Mouse (Mus musculus) left cerebral cortex, postnatal 36 days (tissue): ENCODE results near the gene Gm5460. TPM values are rescaled to one million over a fixed set of nuclear protein-coding genes. Genes with fewer than 3 reads are reported as not detected.

Experiments
- DNase-seq, 2 experiments: peaks; one replicate each; pipeline ENCODE4 v3.0.0; 2021 to 2022; ENCODE audit warnings: low spot score in 2 of 2, mixed read lengths in 1 of 2
- intact Hi-C: fragments of 180-260 bp; cut with DNase I; formaldehyde crosslinking; loops from one replicate; pipeline ENCODE4 v1.15.1; 2025
- total RNA-seq, 2 experiments: library from RNA; stranded (reverse); gene quantifications; 2 replicates each; pipeline ENCODE4 v1.2.3; 2021

Gm5460 gene
- not detected for total RNA-seq

GRCm38 (mm10) chr14:34016381-34016780 is at the start of gene Gm5460:
Gene Gm5460 (plus strand): TSS chr14:34016758.
- intact Hi-C loops = no loop called here

DNA sequence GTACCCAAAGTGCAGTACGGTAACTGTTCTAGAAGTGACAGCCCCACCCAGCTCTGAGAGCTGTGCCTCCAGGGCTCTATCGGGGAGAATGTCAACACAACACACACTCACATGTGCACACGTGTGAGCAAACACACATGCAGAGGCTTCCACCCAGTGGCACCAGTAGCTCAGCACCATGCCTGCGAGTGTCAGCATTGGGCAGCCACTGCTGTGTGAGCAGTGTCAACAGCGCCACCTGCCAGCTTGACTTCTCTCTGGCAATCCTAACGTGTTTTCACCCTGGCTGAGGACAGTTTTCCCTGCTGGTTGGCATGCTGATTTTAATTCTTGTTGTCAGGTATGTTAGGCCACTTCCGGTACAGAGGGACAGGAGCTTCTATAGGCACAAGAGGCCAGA is 43.9 kb upstream of the Gm5460 start:
- DNase-seq = no peak
- intact Hi-C loops = no loop called here

More at GRCm38 (mm10) chr14:34016381-34016780, at the start of gene Gm5460:
- DNase-seq = no peak

DNA sequence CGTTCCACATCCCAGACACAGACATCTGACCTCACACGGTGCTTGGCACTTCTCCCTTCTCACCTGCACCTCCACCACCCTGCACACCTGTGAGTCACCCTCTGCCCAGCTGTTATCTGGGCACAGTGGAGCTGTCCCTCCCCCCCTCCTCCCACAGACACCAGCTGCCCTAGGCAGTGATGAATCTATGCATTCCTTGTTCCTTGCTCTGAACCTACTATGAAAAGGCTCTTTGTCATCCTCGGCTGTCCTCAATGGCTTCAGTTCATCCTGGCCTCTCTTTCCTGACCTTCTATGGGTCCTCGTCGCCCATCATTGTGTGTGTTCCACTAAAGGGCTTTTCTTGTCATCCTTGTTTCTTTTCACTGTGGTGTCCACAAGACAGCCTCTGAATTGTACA is 41.8 kb upstream of the Gm5460 start:
- no peak for DNase-seq
- intact Hi-C loops = no loop called here

GRCm38 (mm10) chr14:33977748-33978147 is 38.8 kb upstream of the Gm5460 start:
- intact Hi-C loops = no loop called here
- DNase-seq = no peak

DNA sequence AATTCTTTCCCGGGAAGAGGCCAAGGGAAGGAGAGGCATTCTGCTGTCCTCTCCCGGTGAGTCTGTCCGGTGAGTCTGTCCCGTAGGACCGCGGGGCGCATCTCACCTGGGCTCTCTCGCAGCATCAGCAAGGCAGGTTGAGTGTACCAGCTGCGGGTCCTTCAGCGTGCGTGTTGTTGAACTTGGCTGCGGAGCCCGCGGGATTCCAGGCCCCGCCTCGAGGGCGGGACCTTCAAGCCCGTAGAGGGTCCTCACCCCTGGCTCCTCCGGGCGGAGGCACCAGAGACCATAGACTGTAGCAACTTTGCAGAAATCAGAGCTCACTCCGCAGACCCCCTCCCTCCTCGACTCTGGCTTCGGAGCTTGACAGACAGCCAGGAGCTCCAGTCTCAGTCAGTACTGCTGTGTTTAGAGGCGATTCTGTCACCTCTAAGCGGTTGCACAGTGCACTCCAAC is 37.9 kb upstream of the Gm5460 start, which contains the start of gene Zfp488:
Zfp488 (minus strand) TSS at position 161 of the 456 bp plus-strand sequence.
- no peak for DNase-seq
- intact Hi-C loops = no loop called here

GRCm38 (mm10) chr14:33989201-33989600 is 27.4 kb upstream of the Gm5460 start:
- intact Hi-C loops = no loop called here
- DNase-seq = no peak

GRCm38 (mm10) chr14:33991971-33992370 is 24.6 kb upstream of the Gm5460 start:
- intact Hi-C loops = no loop called here
- DNase-seq = no peak

- DNase-seq = no peak
- intact Hi-C loops = no loop called here
These were observed 23.5 kb upstream of the Gm5460 start for GRCm38 (mm10) chr14:33993051-33993450.

GRCm38 (mm10) chr14:33993521-33994289 is 22.9 kb upstream of the Gm5460 start:
- DNase-seq = no peak
- intact Hi-C loops = no loop called here

GRCm38 (mm10) chr14:33997427-33997826 is 19.1 kb upstream of the Gm5460 start:
- intact Hi-C loops = no loop called here
- DNase-seq = no peak

- intact Hi-C loops = no loop called here
- no peak for DNase-seq
These were observed 16.5 kb upstream of the Gm5460 start for GRCm38 (mm10) chr14:34000076-34000475.

DNA sequence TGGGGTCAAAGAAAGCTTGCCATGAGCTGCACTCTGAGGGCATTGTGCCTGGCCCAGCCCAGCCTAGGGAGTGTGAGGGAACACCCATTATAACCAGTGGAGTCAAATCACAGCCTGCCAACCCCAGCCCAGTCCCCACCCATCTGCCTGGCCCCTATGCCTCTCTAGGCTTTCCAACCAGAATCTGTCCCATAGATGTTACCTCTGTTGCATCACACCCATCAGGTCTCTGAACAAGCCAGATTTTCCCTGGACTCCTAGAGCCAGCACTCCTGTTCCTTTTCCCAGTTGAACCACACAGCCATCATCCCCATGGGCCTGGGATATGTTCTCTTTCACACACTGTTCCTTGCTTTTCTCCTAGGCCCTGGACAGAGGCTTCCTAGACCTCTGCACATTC is 15.1 kb upstream of the Gm5460 start:
- DNase-seq = no peak
- intact Hi-C loops = no loop called here

- intact Hi-C loops = no loop called here
- DNase-seq = no peak
These were observed 14.2 kb upstream of the Gm5460 start for GRCm38 (mm10) chr14:34002358-34002757.

GRCm38 (mm10) chr14:34015063-34015462 is 1.5 kb upstream of the Gm5460 start, which contains the start of gene Gm30083:
Gene Gm30083 (minus strand): TSS chr14:34015182.
- intact Hi-C loops = no loop called here

DNA sequence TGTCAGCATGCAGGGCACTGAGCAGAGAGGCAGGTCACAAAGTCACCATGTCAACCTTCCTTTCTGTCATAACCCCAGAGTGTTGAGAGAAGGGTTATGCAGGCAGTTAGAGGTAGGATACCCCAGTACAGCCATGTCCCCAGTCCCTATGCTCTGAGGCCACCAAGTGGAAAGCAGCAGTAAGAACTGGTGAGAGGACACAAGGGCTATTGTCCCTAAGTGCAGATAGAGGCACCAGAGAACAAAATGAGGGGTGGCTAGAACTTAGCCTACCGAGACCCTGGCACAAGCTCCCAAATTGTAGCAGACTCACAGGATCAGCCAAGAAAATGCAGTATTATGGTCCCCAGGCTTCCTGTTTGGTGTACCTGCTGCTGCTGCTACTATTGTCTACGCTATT is 380 bp downstream of the Gm5460 start:
- DNase-seq = no peak
- intact Hi-C loops = no loop called here

More at GRCm38 (mm10) chr14:34015063-34015462, 1.5 kb upstream of the Gm5460 start, which contains the start of gene Gm30083:
- no peak for DNase-seq

- intact Hi-C loops = no loop called here
- no peak for DNase-seq
These were observed 10.2 kb downstream of the Gm5460 start for GRCm38 (mm10) chr14:34026710-34027109.

- DNase-seq = no peak
- intact Hi-C loops = no loop called here
These were observed 17.5 kb downstream of the Gm5460 start for GRCm38 (mm10) chr14:34033841-34034610.

DNA sequence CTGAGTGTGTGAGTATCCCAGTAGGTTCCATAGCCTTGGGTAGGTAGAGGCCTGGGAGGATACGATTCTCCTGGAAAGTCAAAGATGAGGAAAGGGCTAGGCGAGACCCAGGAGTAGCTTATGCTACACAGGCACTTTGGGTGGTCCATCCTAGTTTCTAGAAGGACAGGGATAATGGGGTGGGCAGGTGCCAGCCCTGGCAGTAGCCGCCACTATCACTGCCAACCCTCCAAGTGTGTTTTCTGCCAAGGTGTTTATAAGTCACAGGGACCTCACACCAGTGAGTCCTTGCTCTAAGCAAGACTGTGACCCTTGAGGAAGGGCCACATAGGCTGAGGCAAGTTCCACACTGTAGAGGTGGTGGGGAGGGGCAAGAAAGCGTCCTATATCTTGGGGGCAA is 24.7 kb downstream of the Gm5460 start:
- DNase-seq = no peak
- intact Hi-C loops = no loop called here

DNA sequence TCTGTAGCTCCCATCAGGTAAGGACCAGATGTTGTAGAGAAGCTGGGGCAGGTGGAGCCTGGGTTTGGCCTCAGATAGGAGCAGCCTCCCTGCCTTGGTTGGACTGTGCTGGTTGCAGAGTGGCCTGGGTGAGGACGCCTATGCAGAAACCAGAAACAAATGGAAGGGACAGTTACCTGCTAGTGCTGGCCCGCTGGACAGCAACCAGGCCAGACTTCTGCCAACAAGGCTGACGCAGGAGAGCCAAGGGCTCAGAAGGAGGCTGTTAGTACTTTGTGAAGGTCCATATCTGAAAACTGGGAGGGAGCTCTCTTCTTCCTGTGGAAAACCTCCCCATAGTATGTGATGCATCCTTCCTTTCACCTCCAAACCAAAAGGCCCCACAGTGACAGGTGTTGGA is 26.8 kb downstream of the Gm5460 start:
- intact Hi-C loops = no loop called here

DNA sequence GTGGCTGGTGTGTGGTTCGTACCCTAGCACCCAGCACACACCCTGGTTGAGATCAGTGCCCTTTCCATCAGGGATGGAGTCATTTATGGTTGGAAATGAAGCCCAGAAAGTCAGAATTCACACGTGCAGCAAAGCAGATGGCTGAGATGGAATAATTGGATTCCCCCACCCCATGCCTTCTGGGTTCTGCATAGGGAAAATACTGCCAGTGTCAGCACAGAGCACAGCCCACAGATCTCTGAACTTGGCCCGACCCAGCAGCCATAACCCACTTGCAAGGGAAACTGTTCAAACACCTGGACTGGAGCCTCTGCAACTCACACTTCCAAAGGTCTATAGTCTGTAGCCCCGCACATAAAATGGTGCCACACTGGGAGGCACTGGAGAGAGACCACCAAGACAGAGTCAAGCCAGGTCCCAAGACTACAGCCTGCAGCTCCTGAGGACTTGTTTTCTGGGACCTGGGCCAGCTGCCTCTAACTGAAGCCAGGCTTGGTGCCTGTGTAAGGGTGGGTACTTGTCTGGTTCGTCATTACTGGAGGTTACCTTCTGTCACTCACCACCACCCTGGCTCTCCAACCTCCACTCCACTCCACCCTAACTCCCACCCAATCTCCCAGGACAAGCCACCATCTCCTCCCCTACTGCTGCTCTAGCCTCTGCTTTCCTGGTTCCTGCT is 33.7 kb downstream of the Gm5460 start:
- intact Hi-C loops = no loop called here
- no peak for DNase-seq

More for the DNA sequence above, 26.8 kb downstream of the Gm5460 start:
- no peak for DNase-seq
